Mouse (Mus musculus): ENCODE measurements around the gene Acly. TPM values are rescaled to one million over a fixed set of nuclear protein-coding genes. Genes with fewer than 3 reads are reported as not detected.
A peak's percentile ranks its signal among the peaks of the same experiment; 100 is the strongest.

Acly gene
- polyA plus RNA-seq, 1 experiment from 2014 or later = 218 TPM

DNA sequence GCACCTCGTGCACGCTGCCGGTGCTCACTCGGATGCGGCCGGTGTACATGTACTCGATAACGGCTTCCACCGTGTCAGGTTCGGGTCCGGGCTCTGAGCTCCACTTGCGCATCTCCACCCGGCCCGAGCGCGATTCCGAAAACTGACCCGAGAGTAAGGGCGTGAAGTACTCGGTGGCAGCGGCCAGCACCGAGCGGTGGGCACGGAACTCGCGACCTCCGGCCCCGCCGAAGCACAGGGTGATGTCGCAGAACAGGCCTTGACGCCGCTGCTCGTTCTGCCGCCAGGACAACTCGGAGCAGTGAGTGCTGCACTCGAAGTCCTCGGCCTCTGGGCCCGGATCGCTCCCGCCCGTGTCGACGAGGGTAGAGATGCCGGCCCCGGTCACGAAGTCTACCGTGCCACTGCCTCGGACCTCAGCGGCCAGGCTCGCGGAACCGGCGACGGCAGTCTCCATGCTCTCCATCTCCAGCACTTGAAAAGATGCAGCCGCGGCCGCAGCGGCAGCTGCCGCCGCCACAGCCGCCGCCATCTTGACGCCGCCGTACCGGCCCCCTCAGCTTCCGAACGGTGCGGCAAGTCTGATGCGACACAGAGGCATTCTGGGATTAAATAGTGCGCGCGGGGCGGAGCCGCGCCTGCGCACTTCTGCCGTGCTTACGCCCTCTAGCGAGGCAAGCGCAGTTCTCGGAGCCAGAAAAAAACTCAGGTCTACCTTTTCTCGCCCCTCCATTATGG lies 55.4 kb downstream of the Acly start, which contains the start of gene Klhl11:
Klhl11 (minus strand) TSS at position 545 of the 738 bp plus-strand sequence.
- peak; percentile 92 for ATAC-seq (ENCODE audit: low FRiP score)

DNA sequence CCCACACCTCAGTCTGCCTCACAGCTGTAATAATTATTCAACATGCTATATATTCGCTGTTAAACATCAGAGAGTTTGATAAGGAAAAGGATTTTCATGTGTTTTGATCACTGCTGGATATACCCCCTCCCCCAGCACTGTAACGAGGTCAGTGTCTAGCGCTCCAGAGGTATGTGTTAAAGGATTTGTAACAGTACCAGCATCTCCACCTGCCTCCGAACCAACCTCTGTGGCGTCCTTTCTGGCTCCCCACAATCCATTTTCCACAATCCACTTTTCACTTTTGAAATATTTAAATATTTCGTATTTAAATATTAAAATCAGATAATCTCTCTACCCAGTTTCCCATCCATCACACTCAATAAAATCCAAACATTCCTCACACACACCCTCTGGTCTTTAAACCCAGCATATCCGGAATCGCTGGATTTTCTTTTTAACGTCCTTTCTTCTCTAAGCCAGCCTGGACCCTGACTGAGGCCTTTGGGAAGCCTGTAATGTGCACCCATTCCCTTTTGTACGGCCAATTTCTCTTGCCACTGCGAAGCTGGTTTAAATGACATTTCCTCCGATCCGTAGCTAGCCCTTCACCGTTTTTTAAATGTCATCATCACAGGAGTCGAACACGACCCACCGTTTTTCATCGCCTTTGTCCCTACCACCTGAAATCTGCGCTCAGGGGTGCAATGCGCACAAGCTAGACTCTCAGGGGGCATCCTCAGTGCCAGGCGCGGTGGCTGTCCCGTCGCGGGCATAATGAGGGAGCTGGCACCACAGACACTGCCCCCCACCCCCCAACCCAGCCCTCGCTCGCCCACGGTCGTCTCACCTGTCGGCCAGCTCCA lies 56.2 kb downstream of the Acly start:
- peak overlapping the region; percentile 93 for H3K9ac ChIP-seq (replicated peaks)
- H3K27ac ChIP-seq (replicated peaks) = peak overlapping the region; percentile 92
- peak; percentile 42 for ATAC-seq (ENCODE audit: low FRiP score)
- no peaks in the 10 kb centered on the region for H3K27me3 ChIP-seq (replicated peaks)
- H3K9me3 ChIP-seq (replicated peaks) = no peaks in the 10 kb centered on the region
- WGBS = 3% methylated on average over 30 of the region's 30 CpGs
- peaks cover 10% of the 10 kb centered on the region for H3K36me3 ChIP-seq
- H3K4me2 ChIP-seq = peak overlapping the region; percentile 61
- peaks cover 27% of the 10 kb centered on the region for H3K4me1 ChIP-seq
- peak overlapping the region; percentile 91 for H3K4me3 ChIP-seq (replicated peaks)

More for the DNA sequence above, 55.4 kb downstream of the Acly start, which contains the start of gene Klhl11:
- Histone ChIP-seq H3K9ac (replicated peaks) (peak within 1 kb of the TSS; percentile 93), H3K36me3 (peaks cover 16% of the 10 kb centered on the region), H3K27ac (replicated peaks) (peak within 1 kb of the TSS; percentile 92), H3K4me2 (peak within 1 kb of the TSS; percentile 61), H3K9me3 (replicated peaks) (no peaks in the 10 kb centered on the region), H3K4me1 (peaks cover 27% of the 10 kb centered on the region), H3K27me3 (replicated peaks) (no peaks in the 10 kb centered on the region), H3K4me3 (replicated peaks) (peak within 1 kb of the TSS; percentile 91)
- 0% methylated on average over 82 of the region's 83 CpGs for WGBS

DNA sequence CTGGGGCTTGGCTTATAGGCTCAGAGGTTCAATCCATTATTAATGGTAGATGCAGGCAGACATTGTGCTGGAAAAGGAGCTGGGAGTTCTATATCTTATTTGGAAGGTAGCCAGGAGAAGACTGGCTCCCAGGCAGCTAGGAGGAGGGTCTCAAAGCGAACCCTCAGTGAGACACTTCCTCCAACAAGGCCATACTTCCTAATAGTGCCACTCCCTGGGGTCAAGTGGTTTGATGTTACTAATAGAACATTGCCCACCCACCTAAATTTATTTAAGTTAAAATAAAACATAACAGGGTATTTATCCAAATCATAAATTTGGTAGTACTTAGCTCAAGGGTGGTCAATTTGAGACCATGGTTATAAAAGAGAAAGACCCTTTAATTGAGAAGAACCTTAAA lies 62.0 kb downstream of the Acly start:
- Histone ChIP-seq H3K9ac (replicated peaks) (no peak overlapping the region), H3K36me3 (peaks cover 22% of the 10 kb centered on the region), H3K27me3 (replicated peaks) (no peaks in the 10 kb centered on the region), H3K27ac (replicated peaks) (no peak overlapping the region), H3K4me1 (peaks cover 24% of the 10 kb centered on the region), H3K9me3 (replicated peaks) (no peaks in the 10 kb centered on the region), H3K4me3 (replicated peaks) (no peak overlapping the region), H3K4me2 (no peak overlapping the region)
- no peak for ATAC-seq (ENCODE audit: low FRiP score)
- 82% methylated on average over 1 of the region's 1 CpGs for WGBS

DNA sequence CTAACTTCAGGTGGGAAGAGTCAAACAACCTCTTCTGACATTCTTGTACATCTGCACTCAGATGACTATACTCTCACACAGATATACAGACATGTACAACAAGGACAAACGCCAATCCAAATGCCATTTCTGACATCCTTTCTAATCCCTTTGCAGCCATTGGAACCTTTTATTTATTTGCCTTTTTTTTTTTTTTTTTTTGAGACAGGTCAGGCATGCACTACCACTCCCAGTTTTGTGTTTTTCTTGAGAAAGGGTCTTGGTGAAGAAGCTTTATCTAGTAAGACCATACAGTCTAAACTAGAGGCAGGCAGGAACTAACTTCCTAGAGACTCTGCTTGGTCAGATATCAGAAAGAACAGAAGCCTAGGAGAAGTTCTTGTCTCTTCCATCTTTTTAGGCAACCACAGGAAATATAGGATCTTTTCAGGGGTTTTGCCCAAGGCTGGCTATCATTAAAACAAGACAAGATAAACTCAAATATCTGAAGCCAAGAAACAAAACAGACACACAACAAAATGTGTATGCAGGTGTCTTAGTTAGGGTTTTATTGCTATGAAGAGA lies 62.5 kb downstream of the Acly start:
- ATAC-seq (ENCODE audit: low FRiP score) = no peak
- no peak overlapping the region for H3K4me3 ChIP-seq (replicated peaks)
- no peaks in the 10 kb centered on the region for H3K9me3 ChIP-seq (replicated peaks)
- no peak overlapping the region for H3K27ac ChIP-seq (replicated peaks)
- no peak overlapping the region for H3K4me2 ChIP-seq
- peaks cover 22% of the 10 kb centered on the region for H3K36me3 ChIP-seq
- no peaks in the 10 kb centered on the region for H3K27me3 ChIP-seq (replicated peaks)
- WGBS = 93% methylated on average over 1 of the region's 1 CpGs
- no peak overlapping the region for H3K9ac ChIP-seq (replicated peaks)
- peaks cover 18% of the 10 kb centered on the region for H3K4me1 ChIP-seq

DNA sequence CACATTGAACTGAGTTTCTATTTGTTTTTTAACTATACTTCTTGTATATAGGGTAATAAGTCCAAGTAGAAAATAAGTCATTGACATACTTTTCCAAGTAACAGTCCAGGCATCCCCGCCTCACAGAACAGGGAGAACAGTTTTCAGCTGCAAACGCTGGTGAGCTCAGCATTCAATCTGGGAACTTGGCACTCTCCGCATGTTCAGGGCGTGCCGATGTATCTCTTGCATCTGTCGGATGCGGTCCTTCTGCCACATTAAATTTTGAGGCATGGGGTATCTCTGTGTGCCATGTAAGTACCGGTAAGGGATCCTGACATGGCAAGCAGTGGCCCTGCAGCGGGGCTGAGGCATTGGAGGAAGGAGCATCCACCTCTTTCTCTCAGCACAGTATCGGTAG lies 65.1 kb downstream of the Acly start:
- Histone ChIP-seq H3K36me3 (peaks cover 35% of the 10 kb centered on the region), H3K4me2 (no peak overlapping the region)
- 92% methylated on average over 10 of the region's 10 CpGs for WGBS

DNA sequence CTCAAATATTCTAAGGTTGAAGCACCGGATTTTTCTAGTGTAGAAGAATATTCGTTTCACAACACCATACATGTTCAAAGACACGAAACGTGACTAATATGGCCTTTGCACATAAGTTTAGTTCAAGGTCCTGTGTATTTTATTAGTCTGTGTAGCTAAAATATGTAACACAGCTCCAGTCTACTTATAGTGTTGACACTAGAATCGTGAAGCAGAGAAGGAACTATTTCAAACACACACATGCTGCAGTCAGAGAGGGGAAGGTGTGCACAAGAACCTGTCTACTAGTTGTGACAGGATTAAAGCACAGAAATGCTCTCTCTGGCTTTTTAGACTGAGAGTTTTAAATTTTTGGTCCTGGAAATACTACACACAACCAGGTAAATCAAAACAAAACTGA lies 70.1 kb downstream of the Acly start:
- Histone ChIP-seq H3K4me3 (replicated peaks) (no peak overlapping the region), H3K27me3 (replicated peaks) (no peaks in the 10 kb centered on the region), H3K27ac (replicated peaks) (no peak overlapping the region), H3K4me1 (no peaks in the 10 kb centered on the region), H3K4me2 (no peak overlapping the region), H3K36me3 (peaks cover 44% of the 10 kb centered on the region), H3K9me3 (replicated peaks) (no peaks in the 10 kb centered on the region), H3K9ac (replicated peaks) (no peak overlapping the region)
- ATAC-seq (ENCODE audit: low FRiP score) = no peak
- WGBS = 95% methylated on average over 5 of the region's 5 CpGs

More for the DNA sequence above, 65.1 kb downstream of the Acly start:
- Histone ChIP-seq H3K9ac (replicated peaks) (no peak overlapping the region), H3K9me3 (replicated peaks) (no peaks in the 10 kb centered on the region), H3K27ac (replicated peaks) (no peak overlapping the region), H3K27me3 (replicated peaks) (no peaks in the 10 kb centered on the region), H3K4me3 (replicated peaks) (no peak overlapping the region), H3K4me1 (peaks cover 3% of the 10 kb centered on the region; the same call in 1 of the 2 replicates)
- ATAC-seq (ENCODE audit: low FRiP score) = no peak

DNA sequence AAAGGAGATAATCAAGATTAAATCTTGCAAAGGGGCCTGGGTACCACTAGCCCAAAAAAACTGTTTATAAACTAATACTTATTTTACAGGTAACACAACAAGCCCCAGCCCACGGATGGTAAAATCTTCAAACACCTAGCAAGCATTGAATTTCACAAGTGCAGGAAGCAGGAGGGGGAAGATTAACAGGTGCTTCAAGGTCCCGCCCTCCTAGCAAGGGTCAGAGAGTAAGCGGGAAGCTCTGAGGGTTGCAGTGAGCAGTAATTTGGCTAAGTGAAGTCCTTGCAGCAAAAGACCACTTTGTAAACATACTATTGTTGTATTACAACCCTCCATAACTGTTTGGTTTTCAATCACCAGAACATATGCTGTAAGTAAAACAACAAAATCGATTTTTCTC lies 70.6 kb downstream of the Acly start:
- Histone ChIP-seq H3K9me3 (replicated peaks) (no peaks in the 10 kb centered on the region), H3K27me3 (replicated peaks) (no peaks in the 10 kb centered on the region), H3K4me3 (replicated peaks) (no peak overlapping the region), H3K36me3 (peaks cover 40% of the 10 kb centered on the region), H3K9ac (replicated peaks) (no peak overlapping the region), H3K4me1 (no peaks in the 10 kb centered on the region), H3K27ac (replicated peaks) (no peak overlapping the region), H3K4me2 (no peak overlapping the region)
- 89% methylated on average over 4 of the region's 4 CpGs for WGBS
- no peak for ATAC-seq (ENCODE audit: low FRiP score)

DNA sequence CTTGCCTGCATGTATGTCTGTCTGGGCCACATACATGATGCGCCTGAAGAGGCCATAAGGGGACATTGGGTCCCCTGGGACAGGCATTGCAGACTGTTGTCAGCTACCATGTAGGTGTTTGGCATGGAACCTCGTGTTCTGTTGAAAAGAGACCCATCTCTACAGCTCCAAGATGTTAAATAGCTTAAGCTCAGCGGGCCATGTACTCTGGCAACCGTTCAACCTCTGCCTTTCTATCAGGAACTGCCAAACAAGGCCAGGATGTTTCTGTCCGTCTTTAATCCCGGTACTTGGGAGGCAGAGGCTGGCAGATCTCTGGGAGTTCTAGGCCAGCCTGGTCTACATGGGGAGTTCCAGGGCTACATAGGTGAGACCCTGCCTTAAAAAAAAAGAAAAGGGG lies 85.2 kb downstream of the Acly start:
- Histone ChIP-seq H3K27ac (replicated peaks) (no peak overlapping the region), H3K9ac (replicated peaks) (no peak overlapping the region), H3K4me2 (no peak overlapping the region), H3K27me3 (replicated peaks) (no peaks in the 10 kb centered on the region), H3K36me3 (0 out of 2 replicates have a peak, but pooled peaks cover 3% of the 10 kb centered on the region), H3K9me3 (replicated peaks) (no peaks in the 10 kb centered on the region), H3K4me1 (peaks cover 25% of the 10 kb centered on the region), H3K4me3 (replicated peaks) (no peak overlapping the region)
- WGBS = 86% methylated on average over 6 of the region's 6 CpGs
- no peak for ATAC-seq (ENCODE audit: low FRiP score)

DNA sequence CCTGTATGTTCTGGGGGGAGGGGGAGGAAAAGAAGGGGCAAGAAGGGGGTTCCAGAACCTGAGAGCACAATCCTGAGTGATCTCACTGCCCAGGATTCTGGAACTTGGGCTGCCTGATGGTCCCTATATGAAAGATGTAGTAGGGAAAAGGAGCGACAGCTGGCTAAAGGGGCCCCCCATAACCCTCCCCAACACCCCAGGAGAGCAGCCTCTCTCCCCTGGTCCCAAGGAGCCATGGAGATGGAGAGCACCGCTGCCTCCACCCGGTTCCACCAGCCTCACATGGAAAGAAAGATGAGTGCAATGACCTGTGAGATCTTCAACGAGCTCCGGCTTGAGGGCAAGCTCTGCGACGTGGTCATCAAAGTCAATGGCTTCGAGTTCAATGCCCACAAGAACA lies 86.0 kb downstream of the Acly start, which contains the start of the genes Nt5c3b and Klhl10:
Nt5c3b (minus strand) TSS at position 12 of the 400 bp plus-strand sequence.
Klhl10 (plus strand) TSS at position 121 of the 400 bp plus-strand sequence.
- H3K9me3 ChIP-seq (replicated peaks) = no peaks in the 10 kb centered on the region
- H3K27me3 ChIP-seq (replicated peaks) = no peaks in the 10 kb centered on the region
- peaks cover 25% of the 10 kb centered on the region for H3K4me1 ChIP-seq
- H3K9ac ChIP-seq (replicated peaks) = peak within 1 kb of the TSS; percentile 92
- H3K4me2 ChIP-seq = peak within 1 kb of the TSS; percentile 76
- peak within 1 kb of the TSS; percentile 80 for H3K27ac ChIP-seq (replicated peaks)
- H3K36me3 ChIP-seq = peaks cover 6% of the 10 kb centered on the region; the same call in 1 of the 2 replicates
- WGBS = 79% methylated on average over 8 of the region's 8 CpGs
- peak within 1 kb of the TSS; percentile 84 for H3K4me3 ChIP-seq (replicated peaks)
- no peak for ATAC-seq (ENCODE audit: low FRiP score)

DNA sequence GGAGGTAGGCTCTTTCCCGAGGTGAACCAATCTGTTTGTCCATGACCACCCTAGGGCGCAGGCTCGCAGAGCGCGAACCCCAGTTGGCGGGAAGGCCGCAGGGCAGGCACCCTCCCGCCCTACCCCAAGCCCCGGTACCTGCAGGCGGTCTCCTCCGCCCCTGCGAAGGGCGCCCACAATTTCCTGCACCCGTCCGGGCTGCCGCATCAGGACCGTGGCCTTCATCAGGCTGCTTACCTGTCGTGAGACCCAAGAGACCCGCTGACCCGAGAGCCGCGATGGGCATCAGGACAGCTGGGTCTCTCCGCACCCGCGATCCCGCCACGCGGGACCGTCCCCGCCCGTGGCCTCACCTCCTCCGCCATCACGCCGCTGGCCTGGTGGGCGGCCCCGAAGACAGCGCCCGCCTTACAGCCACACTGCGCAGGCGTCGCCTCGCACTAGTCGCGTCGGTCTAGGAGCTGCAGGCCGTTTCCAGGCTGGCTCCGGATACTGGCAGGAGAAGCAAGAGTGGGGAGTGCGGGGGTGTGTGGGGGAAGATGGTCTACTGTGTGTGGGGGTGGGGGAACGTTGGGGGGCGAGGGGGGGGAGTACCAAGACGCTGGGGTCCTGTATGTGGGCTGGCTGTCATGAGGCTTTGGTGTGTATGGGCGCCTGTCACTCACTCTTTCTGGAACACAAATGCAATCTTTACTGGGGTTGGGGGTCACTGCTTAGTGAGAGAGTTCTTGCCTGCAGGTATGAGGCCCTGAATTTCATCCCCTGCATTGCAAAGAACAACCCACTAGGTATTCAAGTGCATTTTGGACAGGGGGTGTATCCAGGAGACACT lies 86.9 kb downstream of the Acly start:
- H3K4me1 ChIP-seq = peaks cover 25% of the 10 kb centered on the region
- peak overlapping the region; percentile 84 for H3K4me3 ChIP-seq (replicated peaks)
- WGBS = 2% methylated on average over 51 of the region's 52 CpGs
- peak overlapping the region; percentile 80 for H3K27ac ChIP-seq (replicated peaks)
- no peaks in the 10 kb centered on the region for H3K27me3 ChIP-seq (replicated peaks)
- peaks cover 8% of the 10 kb centered on the region; the same call in 1 of the 2 replicates for H3K36me3 ChIP-seq
- peak overlapping the region; percentile 92 for H3K9ac ChIP-seq (replicated peaks)
- peak; percentile 97 for ATAC-seq (ENCODE audit: low FRiP score)
- H3K9me3 ChIP-seq (replicated peaks) = no peaks in the 10 kb centered on the region
- peak overlapping the region; percentile 76 for H3K4me2 ChIP-seq

DNA sequence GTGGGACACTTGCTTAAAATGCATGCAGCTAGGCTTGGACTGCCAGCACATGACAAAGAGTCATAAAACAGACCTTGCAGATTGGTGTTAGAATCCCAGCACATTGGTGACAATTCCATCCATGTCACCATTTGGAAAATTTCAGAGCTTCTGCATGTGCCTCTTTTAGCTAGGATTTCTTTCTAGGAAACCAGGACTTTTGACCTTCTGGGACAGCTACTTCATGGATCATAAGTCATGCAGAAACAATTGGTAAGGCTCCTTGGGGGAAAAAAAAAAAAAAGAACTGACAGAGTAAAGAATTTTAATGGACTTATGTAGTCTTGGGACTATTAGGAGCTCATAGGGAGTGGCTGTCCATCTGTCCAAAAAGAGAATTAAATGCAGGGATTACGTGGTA lies 89.9 kb downstream of the Acly start:
- WGBS = 61% methylated on average over 1 of the region's 1 CpGs
- Histone ChIP-seq H3K27me3 (replicated peaks) (no peaks in the 10 kb centered on the region), H3K4me1 (peaks cover 25% of the 10 kb centered on the region), H3K9me3 (replicated peaks) (no peaks in the 10 kb centered on the region), H3K4me3 (replicated peaks) (no peak overlapping the region), H3K9ac (replicated peaks) (no peak overlapping the region), H3K27ac (replicated peaks) (no peak overlapping the region), H3K4me2 (no peak overlapping the region), H3K36me3 (peaks cover 23% of the 10 kb centered on the region)
- no peak for ATAC-seq (ENCODE audit: low FRiP score)

Measured in neural tube, embryonic 15.5 days (tissue).